Mouse (Mus musculus) embryonic facial prominence, embryonic 11.5 days (tissue): ENCODE measurements around the gene Rnf216. TPM values are rescaled to one million over a fixed set of nuclear protein-coding genes. Genes with fewer than 3 reads are reported as not detected.

Experiments
- ATAC-seq: fragments of 200-750 bp; cut with Nextera tagmentation; replicated peaks from 2 replicates; pipeline ENCODE4 v1.8.0; 2017; ENCODE audit warnings: low read depth; ENCODE audit not compliant: insufficient number of reproducible peaks, low FRiP score, low TSS enrichment
- DNase-seq: peaks from one replicate; pipeline ENCODE4 v3.0.0-alpha.2; 2015; ENCODE audit warnings: low spot score
- H3K27ac ChIP-seq: fragments of 300-500 bp; sonication (generic); replicated peaks from 2 replicates; pipeline ENCODE4 v1.5.1; 2014; ENCODE audit warnings: mild to moderate bottlenecking, low read depth, low read length, control low read depth
- H3K27me3 ChIP-seq: fragments of 300-500 bp; sonication (generic); 2 replicates; pipeline ENCODE4 v1.6.1; 2014; ENCODE audit warnings: mild to moderate bottlenecking, low read length, moderate library complexity, mixed read lengths; ENCODE audit not compliant: control insufficient read depth, insufficient read depth
- H3K36me3 ChIP-seq: fragments of 300-500 bp; sonication (generic); replicated peaks from 2 replicates; pipeline ENCODE4 v1.6.1; 2014; ENCODE audit warnings: low read depth, mild to moderate bottlenecking, low read length, moderate library complexity, mixed read lengths; ENCODE audit not compliant: control insufficient read depth, insufficient read depth
- H3K4me1 ChIP-seq: fragments of 300-500 bp; sonication (generic); 2 replicates; pipeline ENCODE4 v1.6.1; 2014; ENCODE audit warnings: low read length, mixed read lengths; ENCODE audit not compliant: control insufficient read depth, insufficient read depth
- H3K4me2 ChIP-seq: fragments of 300-500 bp; sonication (generic); 2 replicates; pipeline ENCODE4 v1.6.1; 2014; ENCODE audit warnings: low read depth, mild to moderate bottlenecking, control low read depth, low read length, moderate library complexity
- H3K4me3 ChIP-seq: fragments of 300-500 bp; sonication (generic); 2 replicates; pipeline ENCODE4 v1.5.1; 2014; ENCODE audit warnings: low read depth, low read length, control low read depth
- H3K9ac ChIP-seq: fragments of 300-500 bp; sonication (generic); replicated peaks from 2 replicates; pipeline ENCODE4 v1.6.1; 2014; ENCODE audit warnings: mild to moderate bottlenecking, control low read depth, low read length
- H3K9me3 ChIP-seq: fragments of 300-500 bp; sonication (generic); replicated peaks from 2 replicates; pipeline ENCODE4 v1.6.1; 2016; ENCODE audit warnings: mild to moderate bottlenecking, low read length, inconsistent platforms, mixed read lengths; ENCODE audit not compliant: control insufficient read depth
- WGBS: fragments of 180-500 bp; shearing (Covaris S2); extraction: QIAGEN DNeasy Blood & Tissue Kit; methylation state at CpG from one replicate; pipeline ENCODE4 v1.1.7; 2014; 5-methylcytosine and 5-hydroxymethylcytosine counted together
- polyA plus RNA-seq: library from polyadenylated mRNA; unstranded; fragments of >200 nt; fragmentation: Nextera tagmentation; extraction: Ambion mirVana; gene quantifications from 2 replicates; pipeline ENCODE4 v1.2.1, GENCODE M21; 2014

The Rnf216 gene
- 34.4 and 35.6 TPM in 2 replicates for polyA plus RNA-seq

- Histone ChIP-seq H3K4me3 (peak within 1 kb of the TSS; percentile 75), H3K9ac (peak within 1 kb of the TSS; percentile 73), H3K27me3 (no peaks in the 10 kb centered on the region), H3K36me3 (no peaks in the 10 kb centered on the region), H3K27ac (peak within 1 kb of the TSS; percentile 75), H3K4me1 (no peaks in the 10 kb centered on the region), H3K4me2 (peak within 1 kb of the TSS; percentile 72), H3K9me3 (no peaks in the 10 kb centered on the region)
- WGBS = under 1% methylated on average over 99 of the region's 110 CpGs
- ATAC-seq (peak; percentile 90), DNase-seq (peak; percentile 93)
Observed at GRCm38 (mm10) chr5:143112281-143113246, at the start of gene Rnf216. Gene Rnf216 (minus strand): TSS chr5:143112994.

- Histone ChIP-seq H3K9me3 (no peaks in the 10 kb centered on the region), H3K9ac (no peak overlapping the region), H3K4me3 (no peak overlapping the region), H3K27me3 (peaks cover 11% of the 10 kb centered on the region), H3K4me1 (no peaks in the 10 kb centered on the region), H3K27ac (no peak overlapping the region), H3K4me2 (no peak overlapping the region), H3K36me3 (no peaks in the 10 kb centered on the region)
- 89% methylated on average over 3 of the region's 3 CpGs for WGBS
- no peak for DNase-seq
- ATAC-seq = no peak
Observed at GRCm38 (mm10) chr5:143155534-143155933, 42.7 kb upstream of the Rnf216 start.

- ATAC-seq (no peak), DNase-seq (no peak)
- peaks cover 7% of the 10 kb centered on the region for H3K27me3 ChIP-seq
- H3K4me1 ChIP-seq = no peaks in the 10 kb centered on the region
- H3K9me3 ChIP-seq = no peaks in the 10 kb centered on the region
- H3K36me3 ChIP-seq = no peaks in the 10 kb centered on the region
- no peak overlapping the region for H3K4me3 ChIP-seq
- no peak overlapping the region for H3K4me2 ChIP-seq
- no peak overlapping the region for H3K9ac ChIP-seq
- 89% methylated on average over 10 of the region's 10 CpGs for WGBS
- no peak overlapping the region for H3K27ac ChIP-seq
Observed at GRCm38 (mm10) chr5:143153756-143154155, 41.0 kb upstream of the Rnf216 start.

GRCm38 (mm10) chr5:143150044-143150443, 37.2 kb upstream of the Rnf216 start:
- WGBS = 85% methylated on average over 2 of the region's 2 CpGs
- Histone ChIP-seq H3K27ac (no peak overlapping the region), H3K27me3 (no peaks in the 10 kb centered on the region), H3K36me3 (no peaks in the 10 kb centered on the region), H3K4me3 (no peak overlapping the region), H3K9ac (no peak overlapping the region), H3K4me1 (no peaks in the 10 kb centered on the region), H3K4me2 (no peak overlapping the region), H3K9me3 (no peaks in the 10 kb centered on the region)
- DNase-seq (no peak), ATAC-seq (no peak)

- Histone ChIP-seq H3K27ac (no peak overlapping the region), H3K9me3 (no peaks in the 10 kb centered on the region), H3K9ac (no peak overlapping the region), H3K4me3 (no peak overlapping the region), H3K27me3 (no peaks in the 10 kb centered on the region), H3K4me2 (no peak overlapping the region), H3K36me3 (no peaks in the 10 kb centered on the region), H3K4me1 (no peaks in the 10 kb centered on the region)
- ATAC-seq (no peak), DNase-seq (no peak)
- WGBS = 92% methylated on average over 2 of the region's 2 CpGs
Observed at GRCm38 (mm10) chr5:143149536-143149935, 36.7 kb upstream of the Rnf216 start.

GRCm38 (mm10) chr5:143148661-143149060, 35.9 kb upstream of the Rnf216 start:
- Histone ChIP-seq H3K27me3 (no peaks in the 10 kb centered on the region), H3K9ac (no peak overlapping the region), H3K4me2 (no peak overlapping the region), H3K4me1 (no peaks in the 10 kb centered on the region), H3K9me3 (no peaks in the 10 kb centered on the region), H3K4me3 (no peak overlapping the region), H3K27ac (no peak overlapping the region), H3K36me3 (no peaks in the 10 kb centered on the region)
- no peak for DNase-seq
- no peak for ATAC-seq
- WGBS = 80% methylated on average over 5 of the region's 5 CpGs

GRCm38 (mm10) chr5:143147481-143147880, 34.7 kb upstream of the Rnf216 start, which contains the start of gene Olfr718-ps1:
Gene Olfr718-ps1 (minus strand): TSS chr5:143147581.
- no peak for ATAC-seq
- Histone ChIP-seq H3K4me2 (no peak within 1 kb of the TSS), H3K4me1 (no peaks in the 10 kb centered on the region), H3K27me3 (no peaks in the 10 kb centered on the region), H3K9ac (no peak within 1 kb of the TSS), H3K36me3 (no peaks in the 10 kb centered on the region), H3K4me3 (no peak within 1 kb of the TSS), H3K27ac (no peak within 1 kb of the TSS), H3K9me3 (no peaks in the 10 kb centered on the region)
- 67% methylated on average over 3 of the region's 3 CpGs for WGBS
- no peak for DNase-seq

GRCm38 (mm10) chr5:143137580-143137979, 24.8 kb upstream of the Rnf216 start:
- ATAC-seq (no peak), DNase-seq (no peak)
- Histone ChIP-seq H3K4me2 (no peak overlapping the region), H3K4me3 (no peak overlapping the region), H3K4me1 (no peaks in the 10 kb centered on the region), H3K9ac (no peak overlapping the region), H3K36me3 (no peaks in the 10 kb centered on the region), H3K27ac (no peak overlapping the region), H3K27me3 (no peaks in the 10 kb centered on the region), H3K9me3 (no peaks in the 10 kb centered on the region)
- WGBS = 87% methylated on average over 13 of the region's 13 CpGs
